Mouse (Mus musculus): ENCODE results near the gene Supt3.

GRCm38 (mm10) chr17:45057780-45058179 lies 280.8 kb downstream of the Supt3 start:
- TF ChIP-seq EP300 (IDR thresholded peaks at IDR 0.05; ENCODE audit: insufficient read depth, low read depth, low read length) (no peak), CTCF (IDR thresholded peaks at IDR 0.05; ENCODE audit: low read depth, low read length) (no peak), POLR2A (IDR thresholded peaks at IDR 0.05; ENCODE audit: insufficient read depth, low read length) (no peak)

All from ES-Bruce4 (cell line).